Mouse (Mus musculus): ENCODE measurements around the gene Slit3. TPM values are rescaled to one million over a fixed set of nuclear protein-coding genes. Genes with fewer than 3 reads are reported as not detected.
A peak's percentile ranks its signal among the peaks of the same experiment; 100 is the strongest.

Gene Slit3
- polyA plus RNA-seq, 1 experiment from 2014 or later, result 5.9 TPM

DNA sequence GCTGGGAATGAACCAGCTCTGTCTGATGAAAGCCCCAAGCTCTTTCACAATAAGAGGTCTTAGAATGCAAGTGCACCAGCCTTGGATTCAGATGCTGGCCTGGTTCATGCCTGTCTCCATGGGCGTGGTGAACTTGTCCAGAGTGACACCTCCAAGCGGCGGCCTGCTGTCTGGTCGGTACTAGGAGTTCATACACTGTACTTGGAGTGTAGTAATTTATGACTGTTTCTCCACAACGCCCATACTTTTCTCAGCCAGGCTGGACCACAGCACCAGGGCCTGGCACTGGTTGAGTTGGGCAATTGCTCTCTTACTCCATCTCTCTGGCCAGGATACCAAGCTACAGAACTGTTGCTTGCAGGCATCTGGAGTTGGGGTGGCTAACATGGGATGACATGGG, 602.9 kb downstream of the Slit3 start:
- no peak overlapping the region for H3K4me3 ChIP-seq (ENCODE audit: low read length)
- H3K4me1 ChIP-seq (ENCODE audit: control insufficient read depth, insufficient read depth, low read length), result no peaks in the 10 kb centered on the region
- no peak overlapping the region for H3K4me2 ChIP-seq (ENCODE audit: low read depth, low read length)
- H3K9me3 ChIP-seq (ENCODE audit: control insufficient read depth, low read length), result no peaks in the 10 kb centered on the region
- no peaks in the 10 kb centered on the region for H3K27me3 ChIP-seq (replicated peaks; ENCODE audit: control insufficient read depth, insufficient read depth, low read length)
- H3K36me3 ChIP-seq (ENCODE audit: control insufficient read depth, insufficient read depth, low read length), result no peaks in the 10 kb centered on the region
- no peak overlapping the region for H3K9ac ChIP-seq (ENCODE audit: low read depth, low read length)
- 73% methylated on average over 5 of the region's 5 CpGs for WGBS
- ATAC-seq, result no peak
- no peak overlapping the region for H3K27ac ChIP-seq (ENCODE audit: low read length)

DNA sequence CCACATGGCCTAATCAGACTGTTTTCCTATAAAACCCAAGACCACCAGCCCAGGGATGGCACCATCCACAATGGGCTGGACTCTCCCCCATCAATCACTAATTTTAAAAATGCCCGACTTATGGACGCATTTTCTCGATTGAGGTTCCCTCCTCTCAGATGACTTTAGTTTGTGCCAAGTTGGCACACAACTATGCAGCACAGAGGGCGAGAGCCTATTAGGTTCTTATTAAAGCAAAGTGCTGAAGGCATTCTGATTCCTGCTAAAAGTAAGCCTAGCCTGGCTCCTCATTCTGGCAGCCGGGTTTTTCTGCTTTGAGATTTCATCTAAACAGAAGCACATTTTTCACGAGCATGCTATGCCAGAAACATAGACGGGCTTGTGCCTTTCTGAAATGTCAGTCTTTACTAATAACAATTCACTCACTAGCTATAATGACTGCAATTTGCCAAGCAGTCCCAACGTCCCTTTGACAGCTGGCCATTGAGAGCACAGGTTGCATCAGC, 605.4 kb downstream of the Slit3 start:
- Histone ChIP-seq H3K27me3 (replicated peaks; ENCODE audit: control insufficient read depth, insufficient read depth, low read length) (no peaks in the 10 kb centered on the region), H3K36me3 (ENCODE audit: control insufficient read depth, insufficient read depth, low read length) (no peaks in the 10 kb centered on the region), H3K4me3 (ENCODE audit: low read length) (no peak overlapping the region), H3K4me1 (ENCODE audit: control insufficient read depth, insufficient read depth, low read length) (no peaks in the 10 kb centered on the region), H3K4me2 (ENCODE audit: low read depth, low read length) (no peak overlapping the region), H3K27ac (ENCODE audit: low read length) (no peak overlapping the region), H3K9me3 (ENCODE audit: control insufficient read depth, low read length) (no peaks in the 10 kb centered on the region), H3K9ac (ENCODE audit: low read depth, low read length) (no peak overlapping the region)
- 74% methylated on average over 8 of the region's 8 CpGs for WGBS
- ATAC-seq, result no peak

DNA sequence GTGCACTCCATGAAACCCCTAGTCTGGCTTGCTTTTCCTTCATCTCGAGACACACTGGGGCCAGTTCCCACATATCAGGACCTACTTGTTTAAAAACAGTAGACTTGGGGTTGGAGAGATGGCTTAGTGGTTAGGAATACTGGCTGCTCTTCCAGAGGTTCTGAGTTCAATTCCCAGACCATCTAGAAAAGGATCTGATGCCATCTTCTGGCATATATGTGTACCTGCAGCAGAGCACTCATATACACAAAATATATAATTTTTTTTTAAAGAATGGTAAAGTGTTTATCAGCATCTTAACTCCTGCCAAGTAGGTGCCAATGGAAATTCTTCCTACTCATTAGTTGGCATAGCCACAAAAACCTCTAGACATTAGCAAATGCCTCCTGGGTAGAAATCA, 607.2 kb downstream of the Slit3 start:
- WGBS, result 93% methylated on average over 1 of the region's 1 CpGs
- Histone ChIP-seq H3K4me1 (ENCODE audit: control insufficient read depth, insufficient read depth, low read length) (no peaks in the 10 kb centered on the region), H3K27me3 (replicated peaks; ENCODE audit: control insufficient read depth, insufficient read depth, low read length) (no peaks in the 10 kb centered on the region), H3K36me3 (ENCODE audit: control insufficient read depth, insufficient read depth, low read length) (no peaks in the 10 kb centered on the region), H3K4me2 (ENCODE audit: low read depth, low read length) (no peak overlapping the region), H3K9ac (ENCODE audit: low read depth, low read length) (no peak overlapping the region), H3K27ac (ENCODE audit: low read length) (no peak overlapping the region), H3K4me3 (ENCODE audit: low read length) (no peak overlapping the region), H3K9me3 (ENCODE audit: control insufficient read depth, low read length) (no peaks in the 10 kb centered on the region)
- no peak for ATAC-seq

DNA sequence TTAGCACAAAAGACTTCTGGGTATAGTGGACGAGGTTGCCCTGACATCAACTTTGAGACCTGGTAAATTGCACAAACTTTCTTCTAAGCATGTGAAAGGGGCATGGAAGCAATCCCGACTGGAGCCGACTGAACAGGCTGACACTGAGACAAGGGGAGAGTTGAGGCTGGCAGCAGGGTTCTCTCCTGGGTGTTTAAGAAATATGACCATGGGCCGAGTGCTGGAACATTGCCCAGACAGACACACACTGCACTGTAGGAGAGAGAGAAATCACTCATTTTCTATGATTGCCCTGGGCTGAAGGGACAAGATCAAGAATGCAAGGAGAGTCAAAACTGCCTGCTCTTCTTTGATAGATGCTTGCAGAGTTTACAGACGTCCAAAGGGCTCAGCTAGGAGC, 608.2 kb downstream of the Slit3 start:
- no peak overlapping the region for H3K4me3 ChIP-seq (ENCODE audit: low read length)

DNA sequence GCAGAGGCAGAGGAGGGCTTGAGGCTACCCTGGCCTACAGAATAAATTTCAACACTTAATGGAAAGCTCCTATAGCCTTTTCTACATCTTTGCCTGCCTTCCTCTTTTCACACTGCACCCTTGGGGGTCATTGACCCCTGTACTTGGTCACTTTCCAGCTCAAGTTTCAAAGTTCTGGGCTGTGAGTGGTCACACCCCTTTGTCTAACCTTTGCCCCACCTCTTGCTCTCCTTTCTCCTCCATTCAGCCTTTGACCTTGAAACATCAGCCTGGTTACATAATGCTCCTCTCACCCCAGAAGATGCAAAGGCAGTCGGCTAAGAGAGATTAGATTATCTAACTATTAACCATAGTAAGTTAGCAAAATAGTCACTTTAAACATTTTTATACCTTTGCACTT, 611.3 kb downstream of the Slit3 start:
- Histone ChIP-seq H3K4me3 (ENCODE audit: low read length) (no peak overlapping the region), H3K4me2 (ENCODE audit: low read depth, low read length) (no peak overlapping the region), H3K27me3 (replicated peaks; ENCODE audit: control insufficient read depth, insufficient read depth, low read length) (no peaks in the 10 kb centered on the region), H3K9me3 (ENCODE audit: control insufficient read depth, low read length) (no peaks in the 10 kb centered on the region), H3K27ac (ENCODE audit: low read length) (no peak overlapping the region), H3K4me1 (ENCODE audit: control insufficient read depth, insufficient read depth, low read length) (peaks cover 6% of the 10 kb centered on the region; the same call in 1 of the 2 replicates), H3K36me3 (ENCODE audit: control insufficient read depth, insufficient read depth, low read length) (no peaks in the 10 kb centered on the region), H3K9ac (ENCODE audit: low read depth, low read length) (no peak overlapping the region)
- ATAC-seq, result peak; percentile 61
- WGBS, result 40% methylated on average over 1 of the region's 1 CpGs

More for the DNA sequence above, 608.2 kb downstream of the Slit3 start:
- Histone ChIP-seq H3K36me3 (ENCODE audit: control insufficient read depth, insufficient read depth, low read length) (no peaks in the 10 kb centered on the region), H3K9ac (ENCODE audit: low read depth, low read length) (no peak overlapping the region), H3K4me1 (ENCODE audit: control insufficient read depth, insufficient read depth, low read length) (no peaks in the 10 kb centered on the region), H3K27me3 (replicated peaks; ENCODE audit: control insufficient read depth, insufficient read depth, low read length) (no peaks in the 10 kb centered on the region), H3K4me2 (ENCODE audit: low read depth, low read length) (no peak overlapping the region), H3K9me3 (ENCODE audit: control insufficient read depth, low read length) (no peaks in the 10 kb centered on the region), H3K27ac (ENCODE audit: low read length) (no peak overlapping the region)
- 32% methylated on average over 5 of the region's 5 CpGs for WGBS
- no peak for ATAC-seq

DNA sequence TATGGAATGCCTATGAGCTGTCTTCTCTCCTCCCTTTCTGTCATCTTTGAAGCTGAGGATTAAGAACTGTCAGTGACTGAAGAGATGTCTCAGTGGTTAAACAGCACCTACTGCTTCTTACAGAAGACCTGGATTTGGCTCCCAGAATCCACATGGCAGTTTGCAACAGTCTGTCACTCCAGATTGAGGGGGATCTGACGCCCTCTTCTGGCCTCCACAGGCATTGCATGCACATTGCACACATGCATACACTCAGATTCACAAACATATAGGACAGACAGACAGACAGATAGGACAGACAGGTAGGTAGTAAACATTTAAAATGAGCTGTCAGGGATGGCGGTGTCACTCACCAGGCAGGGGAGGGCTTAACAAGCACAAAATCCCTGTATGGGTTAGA, 615.8 kb downstream of the Slit3 start:
- Histone ChIP-seq H3K4me3 (ENCODE audit: low read length) (no peak overlapping the region), H3K9ac (ENCODE audit: low read depth, low read length) (no peak overlapping the region), H3K4me1 (ENCODE audit: control insufficient read depth, insufficient read depth, low read length) (peaks cover 6% of the 10 kb centered on the region; the same call in 1 of the 2 replicates), H3K36me3 (ENCODE audit: control insufficient read depth, insufficient read depth, low read length) (no peaks in the 10 kb centered on the region), H3K9me3 (ENCODE audit: control insufficient read depth, low read length) (no peaks in the 10 kb centered on the region), H3K27me3 (replicated peaks; ENCODE audit: control insufficient read depth, insufficient read depth, low read length) (no peaks in the 10 kb centered on the region), H3K27ac (ENCODE audit: low read length) (no peak overlapping the region), H3K4me2 (ENCODE audit: low read depth, low read length) (no peak overlapping the region)
- no peak for ATAC-seq
- WGBS, result 71% methylated on average over 2 of the region's 2 CpGs

DNA sequence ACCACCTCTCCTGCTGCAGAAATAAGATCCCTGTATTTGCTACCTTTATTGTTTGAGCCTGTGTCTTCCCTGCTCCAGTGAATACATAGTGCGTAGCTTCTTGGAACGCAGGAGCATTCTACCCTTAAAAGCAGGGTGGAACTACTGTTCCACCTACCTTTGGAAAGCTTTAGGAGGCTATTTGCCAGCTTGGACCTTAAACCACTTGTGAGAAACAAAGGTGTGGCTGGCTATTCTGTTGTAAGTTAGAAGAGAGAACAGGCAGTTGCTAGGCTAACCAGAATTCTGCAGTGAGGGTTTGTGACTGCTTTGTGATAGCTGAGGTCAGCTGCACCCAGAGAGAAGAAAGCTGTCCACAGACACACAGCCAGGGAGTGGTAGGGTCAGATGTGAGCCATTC, 616.2 kb downstream of the Slit3 start:
- Histone ChIP-seq H3K27ac (ENCODE audit: low read length) (no peak overlapping the region), H3K27me3 (replicated peaks; ENCODE audit: control insufficient read depth, insufficient read depth, low read length) (no peaks in the 10 kb centered on the region), H3K4me1 (ENCODE audit: control insufficient read depth, insufficient read depth, low read length) (peaks cover 6% of the 10 kb centered on the region; the same call in 1 of the 2 replicates), H3K9me3 (ENCODE audit: control insufficient read depth, low read length) (no peaks in the 10 kb centered on the region), H3K4me2 (ENCODE audit: low read depth, low read length) (no peak overlapping the region), H3K4me3 (ENCODE audit: low read length) (no peak overlapping the region), H3K9ac (ENCODE audit: low read depth, low read length) (no peak overlapping the region), H3K36me3 (ENCODE audit: control insufficient read depth, insufficient read depth, low read length) (no peaks in the 10 kb centered on the region)
- 85% methylated on average over 2 of the region's 2 CpGs for WGBS
- peak; percentile 17; the same call in 1 of the 2 replicates for ATAC-seq

DNA sequence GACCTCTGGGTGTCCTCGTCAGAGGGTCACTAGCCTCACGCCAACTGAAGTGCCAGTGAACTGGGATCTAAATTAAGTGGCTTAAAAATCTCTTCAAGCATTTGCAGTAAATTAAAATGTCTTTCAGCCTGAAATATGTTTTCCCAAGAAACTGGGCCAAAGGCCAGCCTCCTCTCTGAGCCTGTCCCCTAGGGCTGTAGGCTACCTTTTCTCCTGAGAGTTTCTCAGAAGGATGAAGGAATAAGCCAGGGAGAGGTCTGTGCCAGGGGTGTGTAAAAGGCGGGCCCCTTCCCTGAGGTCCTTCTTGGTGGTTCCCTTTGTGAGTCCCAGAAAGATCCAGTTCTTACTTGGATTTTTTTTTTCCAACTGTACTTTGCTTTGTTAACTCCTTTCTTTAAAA, 617.1 kb downstream of the Slit3 start:
- no peak overlapping the region for H3K4me2 ChIP-seq (ENCODE audit: low read depth, low read length)
- H3K27ac ChIP-seq (ENCODE audit: low read length), result no peak overlapping the region
- 80% methylated on average over 3 of the region's 3 CpGs for WGBS
- H3K9me3 ChIP-seq (ENCODE audit: control insufficient read depth, low read length), result 0 out of 2 replicates have a peak, but pooled peaks cover 2% of the 10 kb centered on the region
- H3K9ac ChIP-seq (ENCODE audit: low read depth, low read length), result no peak overlapping the region
- no peaks in the 10 kb centered on the region for H3K27me3 ChIP-seq (replicated peaks; ENCODE audit: control insufficient read depth, insufficient read depth, low read length)
- no peak for ATAC-seq
- H3K4me3 ChIP-seq (ENCODE audit: low read length), result no peak overlapping the region
- no peaks in the 10 kb centered on the region for H3K36me3 ChIP-seq (ENCODE audit: control insufficient read depth, insufficient read depth, low read length)
- H3K4me1 ChIP-seq (ENCODE audit: control insufficient read depth, insufficient read depth, low read length), result peaks cover 6% of the 10 kb centered on the region; the same call in 1 of the 2 replicates

DNA sequence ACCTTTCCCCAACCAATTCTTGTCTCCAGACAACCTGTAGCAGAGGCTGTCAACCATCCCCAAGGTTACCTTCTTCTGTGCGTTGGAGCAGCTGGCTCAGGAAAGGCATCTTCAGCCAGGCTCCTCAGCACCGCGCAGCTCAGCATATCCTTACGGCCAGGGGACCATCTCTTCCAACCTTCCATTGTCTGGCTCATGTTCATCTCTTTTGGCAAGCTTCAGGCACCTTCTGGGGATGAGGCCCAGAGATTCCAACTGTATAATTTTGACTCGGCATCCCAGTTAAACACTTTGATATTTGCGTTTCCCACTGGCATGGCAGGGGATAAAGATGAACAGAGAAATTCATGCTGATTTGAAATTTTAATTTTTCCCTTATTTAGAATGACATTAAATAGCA, 622.6 kb downstream of the Slit3 start:
- Histone ChIP-seq H3K27me3 (replicated peaks; ENCODE audit: control insufficient read depth, insufficient read depth, low read length) (no peaks in the 10 kb centered on the region), H3K27ac (ENCODE audit: low read length) (no peak overlapping the region), H3K4me1 (ENCODE audit: control insufficient read depth, insufficient read depth, low read length) (no peaks in the 10 kb centered on the region), H3K9ac (ENCODE audit: low read depth, low read length) (no peak overlapping the region), H3K4me2 (ENCODE audit: low read depth, low read length) (no peak overlapping the region), H3K9me3 (ENCODE audit: control insufficient read depth, low read length) (0 out of 2 replicates have a peak, but pooled peaks cover 4% of the 10 kb centered on the region), H3K4me3 (ENCODE audit: low read length) (no peak overlapping the region), H3K36me3 (ENCODE audit: control insufficient read depth, insufficient read depth, low read length) (no peaks in the 10 kb centered on the region)
- 88% methylated on average over 6 of the region's 6 CpGs for WGBS
- ATAC-seq, result no peak

DNA sequence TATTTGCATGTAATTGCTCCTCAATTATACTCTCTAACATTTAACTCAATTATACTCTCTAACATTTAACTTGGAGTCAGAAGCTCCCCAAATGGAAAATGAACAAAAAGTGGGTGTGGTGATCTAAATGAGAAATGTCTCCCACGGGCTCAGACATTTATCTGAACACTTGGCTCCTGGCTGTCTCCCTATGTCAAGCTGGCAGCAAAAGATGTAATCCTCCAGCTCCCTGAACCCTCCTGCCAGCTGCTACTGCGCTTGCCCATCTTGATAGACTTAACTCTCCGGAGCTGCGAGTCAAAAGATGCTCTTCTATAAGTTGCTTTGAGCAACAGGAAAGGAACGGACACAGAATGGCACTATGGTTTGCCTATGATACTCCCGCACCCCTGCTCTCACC, 623.5 kb downstream of the Slit3 start:
- no peaks in the 10 kb centered on the region for H3K36me3 ChIP-seq (ENCODE audit: control insufficient read depth, insufficient read depth, low read length)
- H3K4me2 ChIP-seq (ENCODE audit: low read depth, low read length), result no peak overlapping the region
- no peaks in the 10 kb centered on the region for H3K27me3 ChIP-seq (replicated peaks; ENCODE audit: control insufficient read depth, insufficient read depth, low read length)
- H3K9me3 ChIP-seq (ENCODE audit: control insufficient read depth, low read length), result 0 out of 2 replicates have a peak, but pooled peaks cover 4% of the 10 kb centered on the region
- no peak overlapping the region for H3K9ac ChIP-seq (ENCODE audit: low read depth, low read length)
- 91% methylated on average over 6 of the region's 6 CpGs for WGBS
- ATAC-seq, result no peak
- no peak overlapping the region for H3K4me3 ChIP-seq (ENCODE audit: low read length)
- H3K4me1 ChIP-seq (ENCODE audit: control insufficient read depth, insufficient read depth, low read length), result peaks cover under 1% of the 10 kb centered on the region; the same call in 1 of the 2 replicates
- no peak overlapping the region for H3K27ac ChIP-seq (ENCODE audit: low read length)

All from intestine, embryonic 16.5 days (tissue).